Mouse (Mus musculus) liver, embryonic 14.5 days (tissue): ENCODE measurements around the gene Hydin.

Source experiments
- CTCF ChIP-seq: IDR thresholded peaks from 2 replicates; pipeline ENCODE4 v1.5.1; 2016; ENCODE audit warnings: antibody characterized with exemption, low read depth, control low read depth
- EP300 ChIP-seq: IDR thresholded peaks from 2 replicates; pipeline ENCODE4 v1.6.1; 2016; ENCODE audit warnings: antibody characterized with exemption, low read depth

DNA sequence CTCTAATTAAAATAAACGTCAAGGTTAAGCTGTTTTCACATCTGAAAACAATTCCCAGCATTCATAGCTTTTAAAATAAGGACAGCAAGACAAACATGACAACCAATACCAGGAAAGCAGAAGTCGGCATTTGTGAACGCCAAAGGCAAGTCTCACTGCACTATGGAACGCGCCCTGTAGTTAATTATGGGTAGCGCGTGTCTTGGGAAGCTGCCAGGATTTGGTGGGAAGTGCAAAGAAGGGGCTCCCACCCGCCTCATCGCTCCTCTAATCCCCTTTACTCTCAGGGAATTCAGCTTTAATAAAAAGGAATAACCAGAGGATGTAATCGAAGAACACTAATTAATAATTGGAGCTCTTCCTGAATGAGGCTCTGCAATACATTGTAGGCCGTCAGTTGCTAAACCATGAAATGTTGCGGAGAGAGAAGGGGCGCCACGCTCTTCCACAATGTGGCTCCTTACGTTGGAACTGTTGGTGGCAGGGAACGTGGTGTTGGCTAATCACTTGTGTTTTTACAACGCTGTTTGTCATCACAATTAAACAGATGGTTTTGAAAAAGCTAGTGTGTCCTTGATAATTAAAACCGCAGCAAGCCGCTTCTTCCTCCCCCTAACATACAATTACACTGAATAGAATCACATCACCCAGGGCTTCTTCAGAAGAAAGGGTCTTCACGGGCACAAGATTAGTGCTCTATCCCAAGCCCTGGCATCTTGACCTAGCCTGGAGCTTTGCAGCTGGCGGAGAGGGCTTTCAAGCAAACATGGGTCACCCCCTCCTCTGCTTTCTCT, 8.9 kb downstream of the Hydin start:
- TF ChIP-seq EP300 = no peak
- no peak for TF ChIP-seq CTCF
